Mouse (Mus musculus): Measurements from ENCODE around the gene Tas2r102.

Gene Tas2r102

DNA sequence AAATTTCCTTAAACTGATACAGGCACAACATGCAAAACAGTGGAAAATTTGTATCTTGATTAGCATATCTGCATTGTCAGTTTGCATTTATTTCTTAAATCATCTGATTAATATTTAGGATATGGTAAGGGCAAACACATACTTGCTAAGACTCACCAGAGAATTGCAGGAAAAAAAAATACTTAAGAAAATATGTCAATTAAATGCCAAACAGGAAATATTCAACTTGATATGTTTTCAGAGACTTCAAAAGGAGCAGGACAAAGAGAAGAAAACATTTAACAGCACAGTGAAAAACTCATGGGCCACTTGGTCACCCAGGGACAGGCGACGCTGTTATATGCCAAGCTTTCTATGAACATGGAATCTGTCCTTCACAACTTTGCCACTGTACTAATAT is at the start of gene Tas2r102:
Gene Tas2r102, plus strand, starts transcription at position 301 of the 400 bp plus-strand sequence.
- DNase-seq = no peak

DNA sequence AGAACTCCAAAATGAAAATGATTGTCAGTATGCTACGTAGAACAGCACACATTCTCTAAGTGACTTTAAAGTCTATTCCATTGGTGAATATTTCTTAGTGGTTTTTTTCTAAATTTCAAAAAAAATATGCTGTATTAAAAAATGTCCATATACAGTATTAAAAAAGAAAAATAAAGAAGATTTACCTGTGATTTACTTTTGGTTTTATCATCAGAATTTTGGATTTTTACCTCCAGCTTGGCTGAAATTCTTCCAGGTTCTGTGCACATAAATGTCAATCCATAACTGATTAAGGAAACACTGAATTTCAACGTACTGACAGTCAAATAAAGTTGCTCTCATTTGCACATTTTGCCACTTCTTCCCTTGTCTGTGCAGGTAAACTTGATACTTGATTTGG is 24.0 kb upstream of the Tas2r102 start, which contains the start of gene Tas2r115:
Gene Tas2r115, minus strand, starts transcription at position 101 of the 400 bp plus-strand sequence.
- no peak for DNase-seq

DNA sequence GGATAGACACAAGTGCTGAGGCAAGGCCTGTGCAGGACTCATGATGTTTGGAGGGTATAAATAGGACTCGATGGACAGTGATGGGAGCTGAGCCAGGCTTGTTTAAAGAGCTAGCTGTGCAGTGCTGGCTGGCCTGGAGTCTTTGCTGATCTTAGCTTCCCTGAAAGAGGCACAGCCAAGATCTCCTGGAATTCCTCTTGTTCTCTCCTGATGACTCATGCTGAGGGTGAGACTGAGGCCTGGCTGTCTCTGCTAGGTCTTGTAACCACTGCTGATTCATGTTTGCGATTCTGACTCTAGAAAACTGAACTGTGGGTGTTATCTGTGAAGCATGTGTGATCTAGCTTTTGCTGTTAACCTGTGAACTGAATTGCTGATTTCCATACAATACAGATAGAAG is 11.7 kb upstream of the Tas2r102 start:
- DNase-seq = no peak

DNA sequence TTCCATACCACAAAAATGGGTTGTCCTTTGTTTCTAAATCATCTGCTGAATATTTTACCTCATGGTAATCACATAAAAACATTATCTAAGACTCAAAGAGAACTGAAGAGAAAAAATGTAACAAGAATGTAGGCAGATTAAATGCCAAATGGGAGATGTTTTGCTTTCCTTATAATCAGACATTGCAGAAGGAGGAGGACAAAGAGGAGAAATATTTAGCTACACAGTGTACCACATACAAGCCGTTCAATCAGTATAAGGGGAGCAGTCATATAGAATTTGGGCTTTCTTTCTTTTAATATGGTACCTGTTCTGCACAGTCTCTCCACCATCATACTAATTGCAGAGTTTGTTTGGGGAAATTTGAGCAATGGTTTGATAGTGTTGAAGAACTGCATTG is 7.5 kb upstream of the Tas2r102 start, which contains the start of gene Tas2r124:
Gene Tas2r124, plus strand, starts transcription at position 301 of the 400 bp plus-strand sequence.
- DNase-seq = no peak

DNA sequence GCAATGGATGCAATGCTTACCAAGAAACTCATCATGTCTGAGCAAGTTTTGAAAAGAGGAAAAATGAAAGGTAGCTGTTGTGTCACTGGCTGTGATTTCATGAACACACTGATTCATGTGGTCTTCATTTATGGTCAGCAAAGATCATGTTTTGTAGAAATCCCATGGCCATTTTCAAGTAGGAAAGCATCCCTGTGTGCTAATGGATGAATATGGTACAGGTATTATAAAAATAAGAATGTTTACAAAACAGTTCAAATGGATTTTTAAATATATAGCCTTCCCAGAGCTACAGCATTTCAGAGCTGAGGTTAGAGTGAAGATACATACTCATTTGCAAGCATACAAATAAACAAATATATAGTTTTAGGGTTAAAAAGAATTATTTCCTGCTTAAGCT is 16.1 kb downstream of the Tas2r102 start, which contains the start of gene Tas2r136:
Gene Tas2r136, minus strand, starts transcription at position 101 of the 400 bp plus-strand sequence.
- DNase-seq = no peak

DNA sequence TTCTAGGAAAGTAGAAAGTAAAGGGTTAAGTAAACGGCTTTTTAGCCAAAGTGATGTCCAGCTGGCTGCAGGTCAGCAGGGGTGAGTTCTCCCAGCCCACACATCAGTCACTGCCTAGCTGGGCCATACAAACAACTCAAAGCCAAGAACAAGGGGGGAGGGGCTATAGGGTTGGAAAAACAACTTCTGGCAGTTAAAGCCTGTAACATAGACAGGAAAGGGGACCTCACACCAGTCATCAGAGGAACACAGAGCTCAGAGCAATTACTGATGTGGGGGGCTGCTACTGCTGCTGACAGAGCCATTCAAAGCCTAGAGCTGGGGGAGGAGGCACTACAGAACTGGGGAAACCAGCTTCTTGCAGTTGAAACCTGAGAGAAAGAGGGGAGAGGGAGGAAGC is 33.5 kb downstream of the Tas2r102 start:
- DNase-seq = no peak

DNA sequence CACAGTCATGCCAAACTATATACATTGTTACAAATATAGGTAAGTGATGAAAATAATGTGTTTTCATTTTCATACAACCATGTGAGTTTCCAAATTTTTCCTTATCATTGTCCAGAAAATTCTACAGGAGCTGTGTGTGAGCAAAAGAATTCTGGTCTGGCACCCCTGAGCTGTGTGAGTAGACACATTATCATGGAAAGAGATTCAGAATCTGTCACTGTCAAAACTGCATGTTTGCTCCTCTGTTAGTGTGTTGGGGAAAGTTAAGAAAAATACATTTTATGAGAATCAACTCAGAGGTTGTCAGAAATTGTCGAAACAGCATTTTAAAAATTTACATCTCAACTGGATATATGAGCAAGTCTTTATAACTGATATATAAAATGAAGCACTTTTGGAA is 40.6 kb downstream of the Tas2r102 start, which contains the start of gene Tas2r117:
Gene Tas2r117, plus strand, starts transcription at position 301 of the 400 bp plus-strand sequence.
- DNase-seq = no peak
